Mouse (Mus musculus) liver, postnatal 0 days (tissue): ENCODE measurements around the gene Dnal4. TPM values are rescaled to one million over a fixed set of nuclear protein-coding genes. Genes with fewer than 3 reads are reported as not detected.

ENCODE experiments used
- ATAC-seq: fragments of 200-750 bp; cut with Nextera tagmentation; 2 replicates; pipeline ENCODE4 v1.8.0; 2017; ENCODE audit warnings: mild to moderate bottlenecking, moderate library complexity
- DNase-seq: peaks from one replicate; pipeline ENCODE4 v3.0.0-alpha.2; 2016
- H3K27ac ChIP-seq: fragments of 300-500 bp; sonication (generic); 2 replicates; pipeline ENCODE4 v1.5.1; 2014; ENCODE audit warnings: antibody characterized with exemption, moderate library complexity, mild to moderate bottlenecking, low read depth
- H3K27me3 ChIP-seq: fragments of 300-500 bp; sonication (generic); 2 replicates; pipeline ENCODE4 v1.6.1; 2014; ENCODE audit warnings: low read length, control low read depth, mixed read lengths; ENCODE audit not compliant: insufficient read depth
- H3K36me3 ChIP-seq: fragments of 300-500 bp; sonication (generic); replicated peaks from 2 replicates; pipeline ENCODE4 v1.6.1; 2014; ENCODE audit warnings: mild to moderate bottlenecking, control low read depth, low read length, moderate library complexity, mixed read lengths; ENCODE audit not compliant: insufficient read depth
- H3K4me1 ChIP-seq: fragments of 300-500 bp; sonication (generic); 2 replicates; pipeline ENCODE4 v1.6.1; 2014; ENCODE audit warnings: antibody characterized with exemption, mild to moderate bottlenecking, control low read depth; ENCODE audit not compliant: insufficient read depth
- H3K4me2 ChIP-seq: fragments of 300-500 bp; sonication (generic); 2 replicates; pipeline ENCODE4 v1.6.1; 2014; ENCODE audit warnings: low read depth, mild to moderate bottlenecking, low read length, moderate library complexity, mixed read lengths
- H3K4me3 ChIP-seq: fragments of 300-500 bp; sonication (generic); 2 replicates; pipeline ENCODE4 v1.5.1; 2014; ENCODE audit warnings: low read depth, low read length
- H3K9ac ChIP-seq: fragments of 300-500 bp; sonication (generic); replicated peaks from 2 replicates; pipeline ENCODE4 v1.6.1; 2014; ENCODE audit warnings: mild to moderate bottlenecking, moderate library complexity
- H3K9me3 ChIP-seq: fragments of 300-500 bp; sonication (generic); 2 replicates; pipeline ENCODE4 v1.6.1; 2016; ENCODE audit warnings: mild to moderate bottlenecking, control low read depth, low read length, mixed read lengths
- CTCF ChIP-seq: sonication (generic); IDR thresholded peaks from 2 replicates; pipeline ENCODE4 v1.5.1; 2016; ENCODE audit warnings: antibody characterized with exemption, low read depth
- EP300 ChIP-seq: IDR thresholded peaks from 2 replicates; pipeline ENCODE4 v1.6.1; 2016; ENCODE audit warnings: antibody characterized with exemption, low read depth, mild to moderate bottlenecking
- WGBS: fragments of 180-500 bp; shearing (Covaris S2); extraction: QIAGEN DNeasy Blood & Tissue Kit; methylation state at CpG from one replicate; pipeline ENCODE4 v1.1.7; 2014; ENCODE audit not compliant: insufficient replicate concordance; 5-methylcytosine and 5-hydroxymethylcytosine counted together
- polyA plus RNA-seq: library from polyadenylated mRNA; unstranded; fragments of >200 nt; fragmentation: Nextera tagmentation; extraction: Ambion mirVana; gene quantifications from 2 replicates; pipeline ENCODE4 v1.2.1, GENCODE M21; 2015

The Dnal4 gene
- polyA plus RNA-seq, 1 experiment from 2014 or later: 9.7 TPM

DNA sequence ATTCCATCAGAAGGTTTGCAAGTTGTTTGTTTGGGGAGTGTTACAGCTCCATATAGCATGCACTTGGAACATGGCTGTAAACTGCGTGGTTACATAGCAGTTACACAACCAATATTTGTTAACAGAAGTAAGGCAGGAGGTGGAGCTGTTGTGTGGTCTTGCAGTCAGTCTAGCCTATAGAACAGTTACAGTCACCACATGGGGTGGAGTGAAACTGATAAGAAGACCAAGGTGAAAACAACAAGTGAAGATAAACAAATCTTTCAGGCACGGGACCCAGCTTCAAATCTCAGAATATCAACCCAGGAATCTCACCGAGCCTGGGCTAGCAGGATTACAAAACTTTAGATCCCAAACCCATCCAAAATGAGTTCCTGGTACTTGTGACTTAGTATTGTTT, 36.9 kb downstream of the Dnal4 start:
- Histone ChIP-seq H3K4me2 (peak overlapping the region; percentile 97), H3K4me1 (peaks cover 22% of the 10 kb centered on the region), H3K4me3 (peak overlapping the region; percentile 96), H3K9ac (peak overlapping the region; percentile 98), H3K36me3 (peaks cover 42% of the 10 kb centered on the region), H3K27ac (peak overlapping the region; percentile 93), H3K27me3 (no peaks in the 10 kb centered on the region), H3K9me3 (no peaks in the 10 kb centered on the region)
- TF ChIP-seq EP300 (no peak), CTCF (no peak)
- WGBS: 26% methylated on average over 3 of the region's 3 CpGs
- ATAC-seq (peak; percentile 14; the same call in 1 of the 2 replicates), DNase-seq (no peak)

DNA sequence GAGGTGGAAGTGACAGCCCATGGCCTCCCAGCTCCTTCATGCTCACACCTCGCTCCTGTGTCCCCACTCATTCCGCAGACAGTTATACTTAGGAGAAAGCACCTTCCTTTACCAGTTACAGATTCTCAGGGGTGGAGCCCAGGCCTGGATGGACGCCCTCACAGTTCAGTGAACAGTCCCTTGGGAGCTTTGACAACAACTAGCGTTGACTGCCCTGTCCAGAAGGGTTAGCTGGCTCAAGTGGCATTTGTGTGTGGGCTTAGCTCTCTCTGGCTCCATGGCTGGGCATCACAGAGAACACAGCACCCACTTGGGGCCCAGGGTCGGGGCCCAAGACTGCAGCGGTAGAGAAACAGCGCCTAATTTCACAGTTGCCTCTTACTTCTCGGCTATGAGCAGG, 43.3 kb downstream of the Dnal4 start:
- peaks cover 82% of the 10 kb centered on the region for H3K36me3 ChIP-seq
- 75% methylated on average over 8 of the region's 8 CpGs for WGBS

DNA sequence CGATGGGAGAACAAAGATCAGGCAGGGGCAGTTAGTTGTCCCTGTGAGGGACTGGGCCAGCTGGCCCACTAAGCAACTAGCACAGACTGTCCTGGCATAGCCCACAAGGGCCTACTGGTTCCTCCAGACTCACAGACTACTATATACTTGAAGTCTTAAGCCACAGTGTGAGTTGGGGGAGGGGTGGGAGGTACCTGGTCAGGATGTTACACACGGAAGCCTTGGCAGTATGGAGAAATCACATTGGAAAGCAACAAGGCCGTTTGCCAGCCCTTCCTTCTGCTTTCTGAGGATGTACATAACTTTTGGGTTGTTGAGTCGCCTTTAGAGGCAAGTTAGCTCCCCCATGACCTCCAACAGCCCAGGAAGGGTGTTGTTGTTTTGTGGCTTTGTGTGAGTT, 44.0 kb downstream of the Dnal4 start:
- TF ChIP-seq EP300: no peak
- H3K9me3 ChIP-seq: no peaks in the 10 kb centered on the region
- no peak overlapping the region for H3K4me2 ChIP-seq
- peak overlapping the region; percentile 90 for H3K27ac ChIP-seq
- H3K27me3 ChIP-seq: no peaks in the 10 kb centered on the region
- WGBS: 68% methylated on average over 4 of the region's 4 CpGs
- no peak overlapping the region for H3K9ac ChIP-seq
- ATAC-seq (no peak), DNase-seq (peak; percentile 54)
- peaks cover 82% of the 10 kb centered on the region for H3K36me3 ChIP-seq
- peaks cover 18% of the 10 kb centered on the region for H3K4me1 ChIP-seq
- no peak overlapping the region for H3K4me3 ChIP-seq

More for the DNA sequence above, 43.3 kb downstream of the Dnal4 start:
- no peaks in the 10 kb centered on the region for H3K27me3 ChIP-seq
- DNase-seq (no peak), ATAC-seq (no peak)
- no peak overlapping the region for H3K4me3 ChIP-seq
- H3K4me2 ChIP-seq: no peak overlapping the region
- H3K9me3 ChIP-seq: no peaks in the 10 kb centered on the region
- H3K4me1 ChIP-seq: peaks cover 17% of the 10 kb centered on the region
- TF ChIP-seq EP300 (no peak), CTCF (no peak)
- no peak overlapping the region for H3K9ac ChIP-seq
- H3K27ac ChIP-seq: peak overlapping the region; percentile 90

DNA sequence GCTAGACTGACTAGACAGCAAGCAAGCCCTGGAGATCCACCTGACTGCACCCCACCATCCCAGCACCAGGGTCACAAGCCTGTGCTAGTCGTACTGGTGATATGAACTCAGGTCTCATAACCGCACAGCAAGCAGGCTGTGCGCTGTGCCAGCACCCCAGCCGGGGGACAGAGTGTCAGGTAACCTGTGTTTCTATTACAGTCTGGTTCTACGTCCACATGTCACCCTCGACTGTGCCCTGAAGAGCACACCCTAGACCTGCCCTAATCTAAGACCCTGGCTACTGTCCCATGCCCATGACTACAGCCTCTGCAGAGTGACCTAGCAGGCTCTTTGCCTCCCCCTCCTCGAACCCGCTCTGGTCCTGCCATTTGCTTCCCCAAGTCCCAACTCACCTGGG, 44.5 kb downstream of the Dnal4 start:
- H3K4me1 ChIP-seq: peaks cover 18% of the 10 kb centered on the region
- H3K9me3 ChIP-seq: no peaks in the 10 kb centered on the region
- DNase-seq (no peak), ATAC-seq (no peak)
- peaks cover 82% of the 10 kb centered on the region for H3K36me3 ChIP-seq
- no peaks in the 10 kb centered on the region for H3K27me3 ChIP-seq
- peak overlapping the region; percentile 80 for H3K27ac ChIP-seq
- H3K4me2 ChIP-seq: no peak overlapping the region
- H3K4me3 ChIP-seq: no peak overlapping the region
- TF ChIP-seq CTCF: no peak
- TF ChIP-seq EP300: no peak
- no peak overlapping the region for H3K9ac ChIP-seq
- 85% methylated on average over 8 of the region's 8 CpGs for WGBS

DNA sequence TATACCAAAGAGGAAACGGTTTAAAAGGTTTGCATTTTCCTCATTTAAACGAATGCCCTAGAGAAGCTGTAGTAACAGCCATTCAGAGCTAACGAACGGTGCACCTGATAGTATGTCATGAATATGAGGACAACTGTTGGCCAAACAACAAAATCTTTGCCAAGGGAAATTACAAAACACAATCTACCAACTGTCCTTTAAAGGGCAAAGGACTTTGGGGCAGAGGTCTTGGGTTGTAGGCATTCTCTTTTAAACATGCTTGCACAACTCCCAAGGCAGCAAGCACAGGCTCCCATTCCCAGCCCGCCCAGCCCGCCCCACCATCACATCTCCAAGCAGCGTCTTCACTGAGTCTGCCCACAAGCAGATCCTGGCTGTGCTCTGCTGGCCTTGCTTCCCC, 46.1 kb downstream of the Dnal4 start:
- Histone ChIP-seq H3K36me3 (peaks cover 82% of the 10 kb centered on the region), H3K4me3 (no peak overlapping the region), H3K9ac (no peak overlapping the region), H3K4me1 (peaks cover 18% of the 10 kb centered on the region), H3K9me3 (no peaks in the 10 kb centered on the region), H3K4me2 (no peak overlapping the region), H3K27me3 (no peaks in the 10 kb centered on the region), H3K27ac (peak overlapping the region; percentile 91)
- 57% methylated on average over 7 of the region's 7 CpGs for WGBS
- TF ChIP-seq EP300: peak; percentile 74; the same call in 1 of the 2 replicates
- TF ChIP-seq CTCF: no peak
- DNase-seq (no peak), ATAC-seq (peak; percentile 85)

DNA sequence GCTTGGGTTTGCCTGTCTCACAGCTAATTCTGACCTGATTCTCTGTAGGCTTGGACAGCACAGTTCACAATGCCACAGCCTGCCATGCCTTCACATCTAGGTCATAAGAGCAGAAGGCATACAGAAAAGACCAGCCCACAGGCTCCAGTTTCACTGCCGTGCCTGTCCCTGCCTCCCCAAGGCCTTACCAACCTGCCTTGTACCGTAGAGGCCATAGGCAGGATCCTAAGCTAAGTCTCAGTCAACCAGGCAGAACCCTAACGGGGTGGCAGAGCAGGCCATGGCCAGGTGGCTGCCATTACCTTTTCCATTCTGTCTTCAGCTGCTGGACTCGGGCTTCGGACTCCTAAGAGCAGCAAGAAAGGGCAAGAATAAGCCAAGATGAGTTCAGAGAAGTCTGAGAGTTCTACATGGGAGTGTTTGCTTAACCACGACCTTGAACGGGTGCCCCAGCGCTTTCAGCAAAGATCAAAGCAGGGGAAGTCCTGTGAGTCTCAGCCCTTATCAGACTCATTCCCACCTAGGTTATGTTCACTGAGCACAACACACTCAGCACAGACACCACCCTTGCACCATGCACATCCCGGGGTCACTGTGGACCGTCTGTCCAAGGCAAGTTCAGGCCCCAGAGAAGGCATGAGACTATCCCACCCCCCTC, 48.8 kb downstream of the Dnal4 start:
- DNase-seq (no peak), ATAC-seq (no peak)
- TF ChIP-seq CTCF (no peak), EP300 (no peak)
- Histone ChIP-seq H3K4me2 (no peak overlapping the region), H3K27me3 (no peaks in the 10 kb centered on the region), H3K27ac (0 out of 2 replicates have a peak overlapping the region, but pooled peaks have one; percentile 7), H3K9me3 (no peaks in the 10 kb centered on the region), H3K9ac (no peak overlapping the region), H3K4me3 (no peak overlapping the region), H3K36me3 (peaks cover 85% of the 10 kb centered on the region), H3K4me1 (peaks cover 18% of the 10 kb centered on the region)
- WGBS: 72% methylated on average over 10 of the region's 10 CpGs
